In genomic region chr10:70599126-70599924, GRCm38 (mm10) we compare ENCODE assay signal across 8 mouse cellular contexts. TPM values are rescaled to one million over a fixed set of nuclear protein-coding genes. Genes with fewer than 3 reads are reported as not detected.
DNase-seq lines count a peak whose midpoint lies in the region; ATAC-seq and TF ChIP-seq lines count a peak whose summit lies in the region.

No protein-coding gene starts in this region.

- no peak for TF ChIP-seq CTCF in layer of hippocampus, adult 2 months (conservative IDR thresholded peaks at IDR 0.05)

- no peaks in the 10 kb centered on the region for H3K9me3 ChIP-seq in embryonic facial prominence, embryonic 15.5 days (replicated peaks)
- H3K9me3 ChIP-seq in liver, embryonic 16.5 days (replicated peaks; ENCODE audit: control insufficient read depth, low read length): no peaks in the 10 kb centered on the region

- no peak overlapping the region for H3K9ac ChIP-seq in embryonic facial prominence, embryonic 15.5 days
- H3K9ac ChIP-seq in liver, embryonic 16.5 days (ENCODE audit: low read depth, low read length): no peak overlapping the region

- under 1% methylated on average over 89 of the region's 124 CpGs for WGBS in embryonic facial prominence, embryonic 15.5 days
- WGBS in liver, embryonic 16.5 days (ENCODE audit: insufficient replicate concordance): under 1% methylated on average over 105 of the region's 124 CpGs

- no peaks in the 10 kb centered on the region for H3K36me3 ChIP-seq in embryonic facial prominence, embryonic 15.5 days
- H3K36me3 ChIP-seq in liver, embryonic 16.5 days (ENCODE audit: control insufficient read depth, insufficient read depth): no peaks in the 10 kb centered on the region

- H3K27me3 ChIP-seq in embryonic facial prominence, embryonic 15.5 days: peaks cover 26% of the 10 kb centered on the region
- peaks cover 24% of the 10 kb centered on the region for H3K27me3 ChIP-seq in liver, embryonic 16.5 days (ENCODE audit: control insufficient read depth, insufficient read depth, low read depth, low read length)

- no peak overlapping the region for H3K27ac ChIP-seq in embryonic facial prominence, embryonic 15.5 days (replicated peaks)
- H3K27ac ChIP-seq in layer of hippocampus, adult 2 months: peak overlapping the region; percentile 98
- H3K27ac ChIP-seq in liver, embryonic 16.5 days (ENCODE audit: low read length): no peak overlapping the region

- peak overlapping the region; percentile 99 for H3K4me2 ChIP-seq in embryonic facial prominence, embryonic 15.5 days (replicated peaks)
- H3K4me2 ChIP-seq in liver, embryonic 16.5 days (ENCODE audit: low read depth, low read length): peak overlapping the region; percentile 69

- intact Hi-C loops in heart, postnatal 36 days (cut with DNase I): loop anchor here (5.0 kb wide), 1 partner anchor 618 kb away; no protein-coding TSS in a partner anchor

- peak; percentile 4 for DNase-seq in CD4-positive helper T cell, adult 2 months (ENCODE audit: low read depth, low spot score)
- peak; percentile 99 for DNase-seq in brain, adult 2 months (ENCODE audit: low read depth, low spot score)
- DNase-seq in heart, postnatal 36 days: peak; percentile 0 to 2
- peak; percentile 90 to 92 for DNase-seq in layer of hippocampus, adult 2 months (ENCODE audit: low spot score in 2 of 2)
- DNase-seq in ovary, adult 18-20 months (ENCODE audit: low spot score): peak; percentile 36
- DNase-seq in thymus, postnatal 4 days: peak; percentile 76

- ATAC-seq in embryonic facial prominence, embryonic 15.5 days (ENCODE audit: insufficient number of reproducible peaks, low FRiP score, low TSS enrichment, low read depth): peak; percentile 92
- ATAC-seq in liver, embryonic 16.5 days (ENCODE audit: low read depth): peak; percentile 74

- H3K4me3 ChIP-seq in embryonic facial prominence, embryonic 15.5 days (replicated peaks): peak overlapping the region; percentile 68
- peak overlapping the region; percentile 92 for H3K4me3 ChIP-seq in layer of hippocampus, adult 2 months
- H3K4me3 ChIP-seq in liver, embryonic 16.5 days (ENCODE audit: low read depth, low read length): peak overlapping the region; percentile 58

- peaks cover 19% of the 10 kb centered on the region for H3K4me1 ChIP-seq in embryonic facial prominence, embryonic 15.5 days
- H3K4me1 ChIP-seq in liver, embryonic 16.5 days (ENCODE audit: control insufficient read depth, low read depth, low read length): no peaks in the 10 kb centered on the region; the same call in 1 of the 2 replicates

RNA-seq across cellular contexts. Expression of gene Phyhipl, which starts 56.4 kb away (rescaled TPM):
- polyA plus RNA-seq in embryonic facial prominence, embryonic 15.5 days (2015; fragmentation: Nextera tagmentation; extraction: Ambion mirVana): 4.0 and 4.5 TPM in 2 replicates
- total RNA-seq in heart, postnatal 36 days (2021): not detected
- total RNA-seq in layer of hippocampus, adult 2 months (2021): 100 to 1,000 TPM; 185 to 189 TPM
- polyA plus RNA-seq in liver, embryonic 16.5 days (2015; fragmentation: Nextera tagmentation; extraction: Ambion mirVana): 0.07 and 0.09 TPM in 2 replicates

Comparison
In these comparisons a context has a peak if more than half of its experiments do, and no peak if none do; other contexts are left out.
1. DNase-seq: peak in every context shown above with its lines; median percentile 99 in brain, adult 2 months; 91 in layer of hippocampus, adult 2 months; 76 in thymus, postnatal 4 days; 36 in ovary, adult 18-20 months; 4 in CD4-positive helper T cell, adult 2 months; 1 in heart, postnatal 36 days.
2. RNA of gene Phyhipl, which starts 56.4 kb away (total RNA-seq): 185 to 189 TPM in layer of hippocampus, adult 2 months; not detected in heart, postnatal 36 days; every median in the first group is over 100 times any median in the second.
3. Peak in every context shown above with its lines, with median percentiles within 50 percentile points of each other: H3K4me3 ChIP-seq.